Mouse (Mus musculus): Measurements from ENCODE around the gene Gm20388.

DNA sequence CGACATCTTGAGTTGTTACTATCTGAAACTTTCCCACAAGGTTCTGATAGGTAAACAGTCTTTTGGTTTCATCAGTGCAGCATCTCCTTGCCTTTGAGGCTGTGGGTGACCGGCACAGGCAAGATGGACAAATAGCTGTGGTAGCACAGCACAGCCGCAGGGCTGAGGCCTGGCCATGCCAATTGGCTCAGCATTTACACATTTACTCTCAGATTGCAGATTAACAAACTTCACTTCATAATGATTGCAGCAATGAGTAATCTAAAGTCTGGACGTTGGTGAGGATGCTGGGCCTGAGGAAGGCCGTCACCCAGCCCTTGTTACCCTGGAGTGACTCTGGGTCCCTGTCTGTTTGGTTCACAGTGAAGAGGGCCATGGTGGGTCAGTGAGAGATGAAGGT lies 4332.3 kb downstream of the Gm20388 start:
- TF ChIP-seq CTCF (IDR thresholded peaks at IDR 0.05; ENCODE audit: borderline replicate concordance, extremely low read depth, insufficient read depth, insufficient read length) (no peak), POLR2A (IDR thresholded peaks at IDR 0.05; ENCODE audit: borderline replicate concordance, extremely low read depth, insufficient read depth, insufficient read length, poor library complexity, severe bottlenecking) (no peak)

Measured in brain, embryonic 14.5 days (tissue).